Mouse (Mus musculus): ENCODE measurements at regions not wholly inside any gene's neighbourhood (a gene's known extent, or its start where the extent isn't known, plus 50 kb on each side); places are given as distances from the start of the nearest gene placed in this dataset.

- Histone ChIP-seq H3K4me2 (ENCODE audit: low read length) (no peak overlapping the region), H3K27ac (ENCODE audit: low read depth, low read length) (no peak overlapping the region), H3K27me3 (replicated peaks; ENCODE audit: control insufficient read depth, insufficient read depth, low read length) (no peaks in the 10 kb centered on the region), H3K36me3 (ENCODE audit: control insufficient read depth, insufficient read depth, low read length) (no peaks in the 10 kb centered on the region), H3K9me3 (replicated peaks; ENCODE audit: control insufficient read depth, low read length) (no peaks in the 10 kb centered on the region), H3K4me1 (ENCODE audit: control insufficient read depth, insufficient read depth, low read length) (no peaks in the 10 kb centered on the region), H3K9ac (ENCODE audit: low read length) (no peak overlapping the region), H3K4me3 (ENCODE audit: low read depth, low read length) (no peak overlapping the region)
- WGBS = 41% methylated on average over 1 of the region's 1 CpGs
- ATAC-seq (peak; percentile 66; the same call in 1 of the 2 replicates), DNase-seq (ENCODE audit: low spot score) (peak; percentile 34)
These were observed 115.2 kb upstream of the Fsip2 start for GRCm38 (mm10) chr2:82828222-82828621.

GRCm38 (mm10) chr2:82839852-82840251 lies 103.6 kb upstream of the Fsip2 start:
- Histone ChIP-seq H3K9me3 (replicated peaks; ENCODE audit: control insufficient read depth, low read length) (no peaks in the 10 kb centered on the region), H3K36me3 (ENCODE audit: control insufficient read depth, insufficient read depth, low read length) (no peaks in the 10 kb centered on the region), H3K27me3 (replicated peaks; ENCODE audit: control insufficient read depth, insufficient read depth, low read length) (no peaks in the 10 kb centered on the region), H3K9ac (ENCODE audit: low read length) (no peak overlapping the region), H3K4me1 (ENCODE audit: control insufficient read depth, insufficient read depth, low read length) (no peaks in the 10 kb centered on the region), H3K27ac (ENCODE audit: low read depth, low read length) (no peak overlapping the region), H3K4me3 (ENCODE audit: low read depth, low read length) (no peak overlapping the region), H3K4me2 (ENCODE audit: low read length) (no peak overlapping the region)
- ATAC-seq (no peak), DNase-seq (ENCODE audit: low spot score) (no peak)
- 89% methylated on average over 2 of the region's 2 CpGs for WGBS

GRCm38 (mm10) chr2:82847271-82847670 lies 96.2 kb upstream of the Fsip2 start:
- no peaks in the 10 kb centered on the region for H3K9me3 ChIP-seq (replicated peaks; ENCODE audit: control insufficient read depth, low read length)
- H3K36me3 ChIP-seq (ENCODE audit: control insufficient read depth, insufficient read depth, low read length) = no peaks in the 10 kb centered on the region
- 13% methylated on average over 3 of the region's 3 CpGs for WGBS
- peaks cover 6% of the 10 kb centered on the region for H3K4me1 ChIP-seq (ENCODE audit: control insufficient read depth, insufficient read depth, low read length)
- no peak overlapping the region for H3K27ac ChIP-seq (ENCODE audit: low read depth, low read length)
- DNase-seq (ENCODE audit: low spot score) (no peak), ATAC-seq (peak; percentile 80)
- H3K9ac ChIP-seq (ENCODE audit: low read length) = no peak overlapping the region
- peak overlapping the region; percentile 14; the same call in 1 of the 2 replicates for H3K4me2 ChIP-seq (ENCODE audit: low read length)
- no peak overlapping the region for H3K4me3 ChIP-seq (ENCODE audit: low read depth, low read length)
- no peaks in the 10 kb centered on the region for H3K27me3 ChIP-seq (replicated peaks; ENCODE audit: control insufficient read depth, insufficient read depth, low read length)

- peak overlapping the region; percentile 14; the same call in 1 of the 2 replicates for H3K4me2 ChIP-seq (ENCODE audit: low read length)
- H3K9ac ChIP-seq (ENCODE audit: low read length) = no peak overlapping the region
- ATAC-seq (peak; percentile 76), DNase-seq (ENCODE audit: low spot score) (peak; percentile 58)
- no peaks in the 10 kb centered on the region for H3K27me3 ChIP-seq (replicated peaks; ENCODE audit: control insufficient read depth, insufficient read depth, low read length)
- H3K27ac ChIP-seq (ENCODE audit: low read depth, low read length) = no peak overlapping the region
- H3K9me3 ChIP-seq (replicated peaks; ENCODE audit: control insufficient read depth, low read length) = no peaks in the 10 kb centered on the region
- H3K4me1 ChIP-seq (ENCODE audit: control insufficient read depth, insufficient read depth, low read length) = peaks cover 6% of the 10 kb centered on the region
- no peak overlapping the region for H3K4me3 ChIP-seq (ENCODE audit: low read depth, low read length)
- 29% methylated on average over 6 of the region's 6 CpGs for WGBS
- no peaks in the 10 kb centered on the region for H3K36me3 ChIP-seq (ENCODE audit: control insufficient read depth, insufficient read depth, low read length)
These were observed 95.7 kb upstream of the Fsip2 start for GRCm38 (mm10) chr2:82847692-82848091.
